Mouse (Mus musculus): Measurements from ENCODE around the gene Jmjd1c.

Jmjd1c gene

DNA sequence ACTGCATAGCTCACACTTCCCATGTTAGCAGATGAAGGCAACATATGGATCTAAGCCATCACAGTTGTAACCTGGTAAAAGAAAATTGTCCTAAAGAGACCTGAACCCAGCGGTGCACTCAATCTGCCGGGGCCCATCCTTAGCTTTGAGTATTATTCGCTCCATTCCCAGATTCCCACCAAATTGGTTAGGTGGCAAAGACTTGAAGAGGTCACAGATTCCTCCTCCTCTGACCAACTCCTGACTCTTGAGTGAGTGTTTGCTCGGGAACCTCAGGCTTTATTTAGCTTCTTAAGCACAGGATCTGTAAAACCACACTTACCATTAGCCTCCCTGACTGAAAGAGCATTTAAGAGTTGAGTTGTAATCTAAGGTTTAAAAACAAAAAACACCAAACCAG, 23.3 kb upstream of the Jmjd1c start:
- no peak for DNase-seq

DNA sequence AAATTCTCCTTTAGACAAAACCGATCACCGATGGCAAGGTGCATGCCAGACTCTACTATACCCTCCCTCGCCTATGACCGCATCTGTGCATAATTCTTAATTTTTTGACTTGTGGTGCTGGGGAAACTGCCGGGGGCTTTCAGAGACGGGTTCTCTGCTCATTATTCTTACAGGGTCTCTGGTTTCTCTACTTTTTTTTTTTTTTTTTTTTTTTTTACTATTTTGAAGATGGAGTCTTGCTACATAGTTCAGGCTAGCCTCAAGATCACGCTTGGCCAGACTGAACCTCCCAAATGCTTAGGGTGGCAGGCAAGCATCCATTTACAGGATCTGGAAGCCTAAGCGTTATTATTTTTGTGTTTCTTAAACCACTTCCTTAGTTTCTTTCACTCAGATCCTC, 22.3 kb upstream of the Jmjd1c start:
- DNase-seq = no peak

DNA sequence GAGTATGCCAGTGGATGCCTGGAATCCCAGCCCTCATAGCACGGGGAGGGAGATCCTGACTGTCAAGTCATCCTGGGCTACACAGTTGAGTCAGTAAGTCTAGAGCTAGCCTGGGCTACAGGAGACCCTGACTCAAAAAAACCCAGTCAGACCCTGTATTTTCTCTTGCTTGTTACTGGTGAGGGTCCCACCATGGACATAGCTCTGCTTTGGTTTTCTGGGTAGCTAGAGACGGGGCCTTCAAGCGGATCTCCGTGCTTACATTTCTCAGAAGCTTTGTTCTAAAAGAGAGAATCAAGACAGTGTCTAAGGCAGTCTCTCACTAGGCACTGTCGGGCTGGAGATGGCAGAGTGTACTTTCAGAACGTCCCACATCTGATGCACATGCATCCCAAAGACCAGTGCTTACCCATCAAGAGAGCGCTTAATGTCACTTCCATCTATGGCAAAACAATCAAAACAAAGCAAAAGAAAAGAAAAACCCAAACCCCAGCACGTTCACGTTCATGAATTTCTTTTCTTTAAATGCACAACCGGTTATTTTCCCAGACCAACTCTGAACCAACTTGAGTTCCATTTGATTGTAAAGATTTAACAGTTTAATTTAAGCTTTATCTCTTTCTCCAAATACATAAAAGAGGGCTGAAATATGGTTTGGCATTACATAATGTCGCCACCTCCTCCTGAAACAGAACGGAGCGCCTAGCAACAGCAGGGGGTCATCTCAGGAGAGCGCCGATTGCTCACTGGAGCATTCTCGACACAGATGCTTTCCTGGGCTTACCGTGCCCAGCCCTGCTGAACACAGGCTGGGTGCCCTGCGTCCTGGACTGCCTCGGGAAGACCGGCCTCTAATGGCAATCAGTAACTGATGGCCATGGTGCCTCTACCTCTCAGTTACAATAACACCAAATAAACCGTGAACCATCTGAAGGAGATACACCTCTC, 19.7 kb upstream of the Jmjd1c start:
- peak; percentile 64 for DNase-seq

DNA sequence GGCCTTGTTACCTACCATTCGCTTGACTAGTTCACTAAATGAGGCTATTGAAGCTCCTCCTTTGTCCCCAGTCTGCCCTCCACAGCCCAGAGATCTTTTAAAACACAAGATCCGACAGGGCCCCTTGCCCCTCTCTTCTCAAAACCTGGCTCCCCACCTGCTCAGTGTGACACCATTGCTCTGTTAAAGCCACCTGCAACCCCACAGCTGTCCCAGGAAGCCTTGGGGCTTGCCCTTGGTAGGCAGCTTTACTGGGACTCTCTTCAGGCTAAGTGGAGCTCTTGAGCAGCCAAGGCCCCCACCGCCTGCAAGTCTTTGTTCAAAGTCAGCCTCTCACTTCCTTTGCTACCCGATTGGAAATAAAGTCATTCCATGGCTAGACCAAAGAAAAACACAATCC, 16.9 kb upstream of the Jmjd1c start:
- no peak for DNase-seq

DNA sequence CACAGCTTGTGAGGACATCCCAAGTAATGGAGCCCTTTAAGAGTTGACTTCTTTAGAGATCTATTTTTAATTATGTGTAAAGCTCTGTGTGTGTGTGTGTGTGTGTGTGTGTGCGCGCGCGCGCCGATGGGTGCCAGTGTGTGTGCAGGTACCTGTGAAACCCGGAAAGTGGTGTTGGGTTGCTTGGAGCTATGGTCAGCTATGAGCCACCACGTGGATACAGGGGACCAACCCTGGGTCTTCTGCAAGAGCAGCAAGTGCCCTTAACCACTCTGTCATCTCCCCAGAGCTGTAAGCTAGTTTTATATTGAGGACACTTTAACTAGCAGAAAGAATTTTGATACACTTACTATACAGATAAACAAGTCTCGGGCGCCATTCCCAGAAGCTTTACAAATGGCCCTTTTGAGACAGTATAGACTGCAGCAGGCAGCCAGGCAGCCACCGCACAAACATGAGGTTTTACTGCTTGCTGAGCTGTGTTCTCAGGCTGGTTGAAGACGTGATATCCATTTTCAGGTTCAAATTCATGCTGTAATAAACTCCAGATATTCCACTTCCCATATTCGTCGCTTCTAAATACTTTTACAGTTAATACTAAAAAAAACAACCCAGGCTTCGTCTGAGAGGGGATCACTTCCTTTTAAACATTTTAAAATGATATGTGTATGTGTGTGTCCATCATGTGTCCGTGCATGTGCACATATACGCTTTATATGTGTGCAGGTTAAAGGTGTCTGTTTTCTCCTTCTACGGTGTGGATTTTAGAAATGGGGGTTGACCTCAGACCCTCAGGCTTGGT, 14.5 kb upstream of the Jmjd1c start:
- DNase-seq = no peak

DNA sequence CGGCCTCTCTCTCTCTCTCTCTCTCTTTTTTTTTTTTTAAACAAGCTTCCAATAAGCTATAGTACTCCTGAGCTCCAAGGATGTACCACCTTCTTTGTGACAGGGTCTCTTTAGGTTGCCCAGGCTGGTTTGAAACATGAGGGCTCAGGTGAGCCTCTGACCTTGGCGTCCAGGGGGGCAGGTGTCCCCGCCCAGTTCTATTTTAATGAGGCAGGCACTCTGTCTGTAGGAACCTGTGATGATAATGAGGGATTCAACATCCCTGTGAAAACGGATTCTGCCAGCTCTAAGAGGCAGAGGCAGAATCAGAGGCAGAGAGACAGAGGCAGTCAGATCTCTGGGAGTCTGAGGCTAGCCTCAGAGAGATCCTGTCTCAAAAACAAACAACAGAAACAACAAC, 13.4 kb upstream of the Jmjd1c start:
- DNase-seq = no peak

DNA sequence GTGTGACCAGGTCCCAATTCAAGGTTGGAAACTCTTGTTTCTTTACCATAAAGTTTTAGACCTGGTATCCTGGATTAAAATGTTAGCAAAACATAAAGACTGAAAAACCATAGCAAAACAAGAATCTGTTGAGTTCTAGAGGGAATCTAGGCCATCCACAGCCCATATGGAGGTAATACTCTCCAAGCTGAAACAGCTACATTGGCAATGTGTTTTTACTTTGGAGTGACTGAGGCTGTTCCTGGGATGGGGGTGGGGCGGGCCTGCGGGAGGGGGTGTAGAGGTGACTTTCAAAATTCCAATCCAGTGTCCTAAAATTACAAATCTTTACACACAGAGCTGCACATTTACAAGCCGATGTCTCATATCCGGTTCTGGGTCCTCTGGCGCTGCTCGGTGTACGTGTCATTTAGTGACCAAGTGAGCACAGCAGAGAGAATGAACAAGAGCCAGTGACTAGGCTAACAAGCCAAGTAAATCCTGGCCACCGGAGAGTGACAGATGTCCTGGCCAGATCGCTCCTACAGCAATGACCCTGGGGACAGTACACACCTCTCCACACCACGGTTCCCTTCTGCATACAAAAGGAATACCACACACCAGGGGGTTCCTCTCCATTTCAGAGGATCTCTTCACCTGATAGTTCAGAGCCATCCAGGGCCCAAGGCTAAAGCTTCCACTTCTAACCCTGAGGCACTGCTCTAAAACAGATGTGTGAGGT, 12.3 kb upstream of the Jmjd1c start:
- DNase-seq = no peak

DNA sequence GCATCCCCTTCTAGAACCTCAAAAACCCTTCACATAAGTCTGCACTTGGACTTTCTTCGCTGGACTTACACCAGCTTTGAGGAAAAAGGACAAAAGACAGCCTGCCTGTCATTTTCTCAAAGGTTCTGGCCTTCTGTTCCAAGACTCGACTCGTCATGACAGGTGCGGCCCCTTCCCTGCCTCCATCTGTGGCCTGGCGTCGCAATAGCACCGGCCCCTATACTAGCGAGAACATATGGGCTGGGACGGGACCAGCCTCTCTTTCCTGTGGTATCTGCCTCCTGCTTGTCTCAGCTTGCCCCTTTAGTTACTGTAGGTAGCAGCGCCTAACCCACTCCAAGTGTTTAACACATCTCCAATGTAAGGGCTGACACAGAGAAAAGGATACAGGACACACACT, 10.8 kb upstream of the Jmjd1c start:
- DNase-seq = no peak

DNA sequence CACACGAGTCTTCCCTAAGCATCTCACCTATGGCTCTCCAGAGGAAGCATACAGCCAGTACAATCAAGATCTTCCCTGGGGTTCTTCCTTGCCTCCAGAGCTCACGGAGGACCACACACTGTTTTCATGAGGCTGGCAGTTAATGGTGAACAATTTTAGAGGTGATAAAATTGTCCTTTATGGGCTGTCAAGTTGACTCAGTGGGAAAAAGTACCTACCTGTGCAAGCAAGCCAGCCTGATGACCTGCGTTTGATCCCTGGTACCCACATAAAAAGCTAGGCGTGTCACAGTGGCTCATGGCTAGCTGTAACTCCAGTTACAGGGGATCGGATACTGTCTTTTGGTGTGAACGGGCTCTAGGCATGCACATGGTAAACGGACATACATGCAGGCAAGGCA, 10.0 kb upstream of the Jmjd1c start:
- no peak for DNase-seq

DNA sequence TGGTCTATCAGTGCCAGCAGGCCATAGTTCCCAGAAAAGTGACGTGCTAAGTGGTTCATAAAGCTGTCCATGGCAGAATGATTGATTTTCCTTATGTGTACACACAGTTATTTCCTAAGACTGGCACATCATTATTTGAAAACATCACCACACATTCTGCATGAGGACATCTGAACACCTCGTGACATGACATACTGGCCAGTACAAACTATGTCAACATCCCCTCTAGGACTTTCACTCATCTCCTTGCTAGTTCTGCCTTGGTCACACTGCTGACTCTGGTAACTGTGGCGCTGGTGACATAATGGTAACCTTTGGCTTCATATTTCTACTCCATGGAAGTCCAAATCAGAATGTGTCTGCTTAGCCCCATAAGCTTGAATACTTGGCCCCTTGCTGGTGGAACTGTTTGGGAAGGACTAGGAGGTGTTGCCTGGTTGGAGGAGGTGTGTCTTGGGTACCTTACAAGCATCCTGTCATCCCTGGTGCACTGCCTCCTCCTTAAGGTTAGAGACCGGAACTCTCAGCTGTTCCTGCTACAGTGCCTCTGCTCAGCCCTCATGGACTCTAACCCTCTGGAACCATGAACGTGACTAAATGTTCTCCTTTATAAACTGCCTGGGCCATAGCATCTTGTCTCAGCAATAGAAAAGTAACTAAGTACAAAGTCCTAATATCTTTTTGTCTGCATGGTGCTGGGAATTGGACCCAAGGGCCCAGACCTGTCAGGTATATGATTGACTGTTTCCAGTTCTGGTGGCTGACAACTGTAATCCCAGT, 8.3 kb upstream of the Jmjd1c start:
- no peak for DNase-seq

DNA sequence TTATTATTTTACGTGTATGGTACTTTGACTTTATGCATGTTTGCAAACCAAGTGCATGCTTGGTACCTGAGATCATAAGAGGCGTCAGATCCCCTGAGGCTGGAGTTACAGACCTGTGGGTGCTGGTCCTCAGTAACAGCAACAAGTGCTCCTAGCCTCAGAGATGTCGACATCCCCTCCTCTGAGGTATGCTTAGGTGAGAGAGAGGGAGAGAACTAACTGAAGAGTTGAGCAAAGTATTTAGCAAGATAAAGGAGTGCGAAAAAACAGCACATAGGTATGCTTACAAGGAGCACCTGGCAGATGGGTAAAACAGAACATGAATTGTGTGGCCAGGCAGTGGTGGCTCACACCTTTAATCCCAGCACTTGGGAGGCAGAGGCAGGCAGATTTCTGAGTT, 5.3 kb upstream of the Jmjd1c start:
- no peak for DNase-seq

DNA sequence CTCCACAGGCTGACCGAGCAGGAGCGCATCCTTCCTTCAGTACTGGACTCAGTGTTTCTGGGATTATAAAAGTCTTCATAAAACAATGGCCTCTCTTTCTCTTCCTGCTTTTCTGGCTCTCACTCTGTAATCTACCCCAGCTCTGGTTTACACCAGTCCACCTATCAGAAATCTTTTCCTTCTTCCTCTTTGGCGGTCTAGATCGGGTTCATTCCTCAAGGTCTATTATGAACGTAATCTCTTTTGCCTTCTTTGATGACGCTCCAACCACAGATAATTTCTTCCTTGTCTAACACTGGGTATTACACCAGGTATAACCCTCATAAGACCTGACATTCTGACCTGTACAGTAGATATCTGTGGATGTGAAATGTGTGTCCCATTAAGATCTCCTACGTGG, 1.0 kb upstream of the Jmjd1c start:
- no peak for DNase-seq

DNA sequence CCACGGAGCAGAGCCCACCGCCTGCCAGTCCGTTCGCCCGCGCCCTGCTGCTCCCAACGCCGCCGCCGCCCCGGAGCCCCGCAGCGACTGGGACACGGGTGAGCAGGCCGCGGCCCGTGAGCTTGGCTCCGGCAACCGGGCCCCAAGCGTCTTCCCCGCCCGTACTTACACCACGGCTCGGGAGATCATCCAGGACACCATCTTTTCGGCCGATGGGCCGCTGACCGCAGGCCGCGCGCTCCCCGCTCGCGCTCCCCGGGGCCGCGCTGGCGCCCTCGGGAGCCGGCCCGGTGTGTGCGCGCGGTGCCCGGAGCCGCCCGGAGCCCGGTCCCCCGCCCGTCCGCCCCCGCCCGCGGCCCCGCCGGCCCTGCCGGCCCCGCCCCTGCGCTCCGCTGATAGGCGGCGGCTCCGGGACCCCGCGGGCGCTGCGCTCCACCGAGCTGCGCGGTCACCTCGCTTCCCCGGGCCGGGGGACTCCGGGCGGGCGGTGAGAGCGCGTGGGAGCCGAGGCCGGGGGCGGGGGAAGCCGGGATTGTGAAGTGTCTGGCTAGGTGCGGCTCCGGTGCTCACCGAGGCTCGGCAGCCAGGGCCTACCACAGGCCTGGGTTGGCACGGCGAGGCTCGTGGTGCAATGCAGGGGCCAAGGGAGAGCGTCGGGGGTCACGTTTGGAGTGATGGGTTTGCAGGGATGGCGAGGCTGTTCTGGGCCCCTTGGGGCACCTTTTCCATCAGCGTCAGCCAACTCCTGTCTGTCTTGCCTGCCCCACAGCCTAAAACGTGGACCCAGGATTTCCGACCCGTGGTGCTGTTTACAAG, 904 bp downstream of the Jmjd1c start, which contains the start of gene Reep3:
Gene Reep3, minus strand, starts transcription at position 325 of the 816 bp plus-strand sequence.
- peak; percentile 62 for DNase-seq

DNA sequence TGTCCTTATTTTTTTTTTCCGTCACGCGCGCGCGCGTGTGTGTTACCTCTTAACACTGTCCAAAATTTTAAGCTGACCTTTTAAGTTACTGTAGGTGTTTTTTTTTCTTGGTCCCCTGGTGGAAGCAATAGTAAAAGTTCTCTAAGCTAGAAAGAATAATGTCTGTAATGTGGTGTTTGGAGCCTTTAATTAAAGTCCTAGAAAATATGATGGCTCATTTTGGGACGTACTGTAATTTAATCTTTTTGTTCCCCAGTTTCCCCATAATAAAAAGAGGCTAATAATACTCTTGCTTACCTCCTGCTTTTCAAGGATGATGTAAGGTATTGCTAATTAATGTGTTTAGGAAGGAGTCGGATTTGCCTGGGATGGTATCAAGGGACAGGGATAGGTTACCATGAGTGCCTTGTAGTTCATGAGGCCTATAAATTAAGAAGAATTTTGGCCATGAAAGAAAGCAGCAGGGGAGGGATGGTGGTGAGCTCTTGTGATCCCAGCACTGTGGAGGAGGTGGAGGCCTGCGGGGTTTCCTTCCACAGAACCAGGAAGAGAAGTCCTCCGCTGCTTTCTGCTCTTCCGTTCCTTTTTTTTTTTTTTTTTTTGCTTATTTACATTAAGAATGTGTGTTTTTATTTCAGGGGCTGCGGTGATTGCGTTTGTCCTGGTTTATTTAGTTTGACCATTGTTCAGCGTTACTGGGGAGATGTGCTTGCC, 1.7 kb downstream of the Jmjd1c start:
- no peak for DNase-seq

DNA sequence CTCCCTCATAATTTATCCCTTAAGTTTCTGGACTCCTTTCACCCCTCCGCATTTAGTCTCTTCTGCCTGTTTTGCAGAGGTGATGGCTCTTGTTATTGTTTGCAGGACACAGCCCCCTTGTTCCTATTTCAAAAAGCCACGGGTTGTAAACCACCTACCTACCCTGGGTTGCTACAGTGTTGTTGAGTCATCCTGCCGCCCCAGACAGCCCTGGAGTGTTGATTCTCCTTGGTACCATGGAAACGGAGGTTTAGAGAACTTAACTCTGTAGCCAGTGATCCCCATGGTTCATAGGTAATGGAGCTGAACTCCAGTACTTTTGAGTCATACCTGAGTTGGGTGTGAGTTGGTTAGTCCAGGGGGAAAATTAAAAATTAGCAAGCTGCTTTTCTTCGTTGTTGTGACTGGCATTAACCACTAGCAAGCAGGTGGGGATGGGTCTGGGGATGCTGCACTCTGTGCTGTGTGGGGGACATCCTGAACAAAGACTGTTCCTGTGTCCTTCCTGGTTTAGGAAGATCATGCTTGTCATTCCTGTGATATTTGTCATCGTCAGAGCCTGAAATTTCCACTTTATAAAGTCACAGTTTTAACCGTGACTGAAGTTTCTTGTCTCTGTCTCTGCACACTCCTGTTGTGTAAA, 2.6 kb downstream of the Jmjd1c start:
- DNase-seq = no peak

DNA sequence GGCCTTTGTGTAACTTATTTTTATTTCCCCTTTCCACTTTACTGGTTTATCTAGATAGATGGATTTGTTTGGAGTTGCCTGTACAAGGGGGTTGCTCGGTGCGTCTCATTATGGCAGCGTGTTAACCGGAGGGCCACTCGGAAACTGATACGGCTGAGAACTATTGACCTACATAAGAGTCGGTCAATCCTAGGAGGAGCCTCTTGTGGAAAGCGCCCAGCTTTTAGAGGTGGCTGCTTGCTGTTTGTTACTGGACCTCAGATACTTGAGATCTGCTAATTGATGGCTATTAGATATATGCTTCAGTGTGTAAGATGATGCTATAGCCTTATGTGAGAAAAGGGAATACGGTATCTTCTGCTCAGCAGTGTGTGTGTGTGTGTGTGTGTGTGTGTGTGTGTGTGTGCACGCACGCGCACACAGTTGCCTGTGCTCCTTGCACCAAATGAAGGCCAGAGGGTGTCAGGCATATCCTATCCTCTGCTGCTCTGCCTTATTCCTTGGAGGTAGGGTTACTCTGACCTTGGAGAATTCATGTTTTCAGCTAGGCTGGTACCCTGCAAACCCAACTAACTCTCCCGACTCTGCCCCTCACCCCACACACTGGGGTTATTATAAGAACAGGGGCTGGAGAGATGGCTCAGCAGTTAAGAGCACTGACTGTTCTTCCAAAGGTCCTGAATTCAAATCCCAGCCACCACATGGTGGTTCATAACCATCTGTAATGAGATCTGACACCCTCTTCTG, 3.4 kb downstream of the Jmjd1c start:
- no peak for DNase-seq

DNA sequence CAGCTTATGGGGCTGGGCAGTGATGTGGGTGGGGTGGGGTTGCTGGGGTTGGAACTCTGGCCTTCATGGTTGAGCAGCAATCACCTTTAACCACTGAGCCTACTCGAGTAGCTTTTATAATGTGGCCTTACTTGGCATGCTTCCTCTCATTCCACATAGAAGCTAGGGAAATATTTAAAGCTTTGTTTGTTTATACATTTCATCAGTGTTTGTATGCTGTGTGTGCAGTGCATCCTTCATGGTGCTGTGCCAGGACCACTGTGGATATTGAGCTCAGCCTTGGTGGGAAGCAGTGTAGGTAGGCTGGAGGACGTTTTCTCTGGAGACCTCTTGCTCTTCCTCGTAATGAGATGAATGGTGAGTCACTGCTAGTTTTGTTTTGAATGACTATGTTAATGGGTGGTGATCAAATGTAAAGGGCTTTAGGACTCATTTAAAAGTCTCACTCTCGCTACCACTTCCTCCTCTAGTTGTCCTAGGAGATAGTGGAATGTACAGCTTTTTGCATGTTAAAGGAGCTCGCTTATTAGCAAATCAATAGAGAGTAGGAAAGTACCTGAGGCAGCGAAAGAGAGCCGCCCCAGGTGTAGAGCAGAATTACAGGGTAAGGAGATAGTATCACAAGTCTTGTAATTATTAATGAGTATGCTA, 4.2 kb downstream of the Jmjd1c start:
- no peak for DNase-seq

DNA sequence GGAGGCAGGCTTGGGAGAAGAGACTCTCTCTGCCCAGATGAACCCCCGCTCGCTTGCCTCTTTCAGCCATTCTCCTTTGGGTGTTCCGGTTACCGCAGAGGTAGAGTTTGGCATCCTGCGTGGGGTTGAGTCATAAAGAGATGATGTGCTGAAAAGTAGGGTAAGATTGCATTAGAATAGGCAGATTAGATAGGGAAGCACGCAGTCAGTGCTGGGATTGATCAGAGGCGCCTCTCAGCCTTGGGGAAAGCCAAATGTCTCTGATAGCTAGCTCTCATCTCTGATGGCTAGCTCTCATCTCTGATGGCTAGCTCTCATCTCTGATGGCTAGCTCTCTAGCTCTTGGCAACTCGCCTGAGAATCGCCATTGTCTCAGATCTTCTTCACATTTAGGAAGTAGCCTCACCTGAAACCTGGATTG, 4.9 kb downstream of the Jmjd1c start:
- no peak for DNase-seq

DNA sequence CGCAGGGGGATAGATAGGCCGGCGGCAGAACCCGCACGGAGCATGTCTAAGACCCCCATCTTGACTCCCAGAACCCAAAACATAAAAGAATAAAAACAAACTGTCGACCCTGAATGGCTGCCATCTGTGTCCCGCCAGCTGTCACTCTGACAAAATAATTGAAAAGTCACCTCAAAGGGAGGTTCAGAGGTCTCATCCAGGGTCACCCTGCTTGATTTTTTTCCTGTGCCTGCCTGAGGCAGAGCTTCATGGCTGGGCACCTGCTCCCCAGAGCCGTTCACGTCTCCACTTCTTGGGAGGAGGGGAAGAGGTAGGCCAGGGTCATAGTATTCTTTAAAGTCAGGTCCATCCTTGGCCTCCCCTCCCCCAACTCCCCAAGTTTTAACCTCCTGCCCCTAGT, 8.6 kb downstream of the Jmjd1c start:
- DNase-seq = no peak

Data from right cerebral cortex, postnatal 14 days (tissue).